Mouse (Mus musculus) central nervous system, embryonic 11.5 days (tissue): ENCODE measurements around the gene Relch. TPM values are rescaled to one million over a fixed set of nuclear protein-coding genes. Genes with fewer than 3 reads are reported as not detected.

Experiments
- polyA plus RNA-seq: library from polyadenylated mRNA; depleted of rRNA; stranded (reverse); fragments of >200 nt; gene quantifications from 2 replicates; pipeline ENCODE4 v1.2.3, GENCODE M21; 2012; rRNA removed

The Relch gene
- polyA plus RNA-seq = 29.5 and 31.2 TPM in 2 replicates

GRCm38 (mm10) chr1:105663171-105663961 lies at the start of gene Relch, which contains the start of gene Pign:
Gene Relch, plus strand, starts transcription at chr1:105663861.
Gene Pign, minus strand, starts transcription at chr1:105663677.

GRCm38 (mm10) chr1:105780457-105781364 lies 117.0 kb downstream of the Relch start, which contains the start of gene Tnfrsf11a:
Gene Tnfrsf11a, plus strand, starts transcription at chr1:105780718.

Other genes starting within 250 kb of the Relch start
- gene Pign, start 184 bp upstream of the Relch start, polyA plus RNA-seq = 29.8 and 39.2 TPM in 2 replicates
- gene Tnfrsf11a, start 116.9 kb downstream of the Relch start, polyA plus RNA-seq = 0.66 and 0.87 TPM in 2 replicates